Mouse (Mus musculus) c-Kit-positive CD71-positive TER-119-positive erythroid progenitor cells, embryonic 14.5 days (primary cell): ENCODE results near the gene Hid1.
A peak's percentile ranks its signal among the peaks of the same experiment; 100 is the strongest.

Source experiments
- DNase-seq: peaks from one replicate; pipeline ENCODE4 v3.0.0-alpha.2; 2013; ENCODE audit warnings: low spot score

Hid1 gene

DNA sequence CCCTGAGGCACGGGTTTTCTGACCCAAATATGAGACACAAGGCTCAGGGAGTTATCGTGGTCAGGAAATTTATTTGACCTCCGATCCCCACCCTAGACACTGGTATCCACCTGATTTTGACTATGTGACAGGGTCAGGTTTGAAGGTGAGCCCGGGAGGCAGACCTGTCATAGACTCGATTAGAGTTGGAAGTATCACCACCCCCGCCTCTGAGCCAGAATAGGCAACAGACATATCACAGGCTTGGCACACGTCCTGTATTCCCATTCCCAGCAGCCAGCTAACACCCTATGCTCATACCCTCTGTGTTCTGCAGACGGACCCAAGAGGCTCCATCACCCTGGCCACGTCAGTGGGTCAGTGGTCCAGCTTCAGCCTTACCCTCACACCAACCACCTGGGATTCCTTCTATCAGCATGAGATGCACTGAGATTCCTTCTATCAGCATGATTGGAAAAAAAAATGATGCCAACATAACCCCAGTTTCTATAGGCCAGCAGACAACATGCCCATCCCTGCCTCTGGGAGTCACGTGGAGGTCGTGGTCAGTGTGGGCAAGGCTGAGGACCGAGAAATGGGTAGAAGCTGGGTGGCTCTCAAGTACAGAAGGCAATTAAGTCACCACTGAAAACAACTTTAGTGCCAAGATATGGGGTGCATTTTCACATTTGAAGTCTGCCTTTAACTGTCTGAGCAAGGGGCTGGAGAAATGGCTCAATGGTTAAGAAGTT is 7.3 kb upstream of the Hid1 start:
- no peak for DNase-seq

DNA sequence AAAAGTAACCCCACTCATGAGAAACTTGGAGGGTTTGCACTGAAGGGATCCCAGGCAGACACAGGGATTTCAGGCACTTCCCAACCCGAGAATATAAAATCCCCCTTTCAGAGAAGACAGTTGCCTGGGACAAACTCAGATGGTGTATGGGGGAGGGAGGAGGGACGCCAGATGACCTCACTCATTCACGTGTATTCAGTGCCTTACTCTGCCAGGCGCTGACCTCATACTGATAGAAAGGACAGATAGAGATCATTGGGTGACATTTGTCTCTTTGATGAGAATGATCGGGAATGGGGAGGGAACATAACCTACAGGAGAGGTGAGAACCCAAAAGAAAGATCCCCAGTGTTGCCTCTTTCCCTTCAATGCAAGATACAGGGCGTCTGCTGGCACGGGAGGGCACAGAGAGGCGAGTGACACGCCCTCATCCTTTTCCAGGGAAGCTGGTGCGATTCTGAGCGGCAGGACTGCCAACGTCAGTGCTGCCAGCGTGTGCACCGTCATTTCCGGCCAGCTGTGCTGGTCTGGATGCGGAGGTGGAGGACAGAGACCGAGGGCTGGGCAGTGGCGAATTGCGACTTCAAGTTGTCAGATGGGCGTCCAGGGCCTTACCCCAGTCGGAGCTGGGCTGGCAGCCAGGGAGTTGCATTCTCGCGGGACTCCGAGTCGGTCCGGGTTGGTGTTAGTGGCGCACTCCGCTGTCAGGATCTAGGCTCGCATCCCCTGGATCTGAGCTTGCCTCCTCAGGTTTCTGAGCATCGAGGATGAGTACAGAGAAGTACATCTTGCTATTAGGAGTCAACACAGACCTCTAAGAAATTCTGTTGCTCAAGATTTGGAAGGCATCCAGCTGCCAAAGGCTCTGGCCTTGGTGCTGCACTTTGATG is 6.5 kb upstream of the Hid1 start:
- DNase-seq, result no peak

- no peak for DNase-seq
Measured at GRCm38 (mm10) chr11:115372737-115373136, 5.2 kb upstream of the Hid1 start.

GRCm38 (mm10) chr11:115372015-115372414 is 4.5 kb upstream of the Hid1 start:
- no peak for DNase-seq

- no peak for DNase-seq
Measured at GRCm38 (mm10) chr11:115371354-115371753, 3.8 kb upstream of the Hid1 start.

- DNase-seq, result no peak
Measured at GRCm38 (mm10) chr11:115370368-115370767, 2.8 kb upstream of the Hid1 start.

- DNase-seq, result no peak
Measured at GRCm38 (mm10) chr11:115366706-115367394, 706 bp downstream of the Hid1 start.

- DNase-seq, result no peak
Measured at GRCm38 (mm10) chr11:115366039-115366705, 1.4 kb downstream of the Hid1 start.

- no peak for DNase-seq
Measured at GRCm38 (mm10) chr11:115364136-115364535, 3.4 kb downstream of the Hid1 start.

DNA sequence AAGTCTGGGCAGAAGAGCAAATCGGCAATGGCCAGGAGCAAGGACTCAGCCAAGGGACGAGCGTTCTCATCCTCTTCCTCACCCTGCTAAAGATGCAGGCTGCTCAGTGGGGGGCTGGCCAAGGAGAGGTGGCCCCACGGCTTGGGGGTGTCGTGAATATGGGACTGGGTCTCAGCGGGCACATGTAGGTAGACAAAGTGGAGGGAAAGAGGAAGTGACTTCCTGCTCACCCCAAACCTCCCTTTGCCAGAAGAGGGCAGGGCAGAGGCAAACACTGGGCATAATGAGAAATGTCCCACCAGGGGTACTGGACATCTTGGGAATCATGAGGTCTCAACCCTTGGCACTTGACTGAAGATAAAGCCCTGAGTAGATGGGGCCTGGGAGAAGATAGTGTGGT is 7.8 kb downstream of the Hid1 start:
- DNase-seq, result no peak

- DNase-seq, result no peak
Measured at GRCm38 (mm10) chr11:115359293-115359692, 8.3 kb downstream of the Hid1 start.

- DNase-seq, result peak; percentile 55
Measured at GRCm38 (mm10) chr11:115358468-115358867, 9.1 kb downstream of the Hid1 start.

GRCm38 (mm10) chr11:115354183-115354582 is 13.4 kb downstream of the Hid1 start:
- DNase-seq, result peak; percentile 68

GRCm38 (mm10) chr11:115353375-115353774 is 14.2 kb downstream of the Hid1 start:
- no peak for DNase-seq

GRCm38 (mm10) chr11:115349976-115350375 is 17.6 kb downstream of the Hid1 start:
- DNase-seq, result no peak

GRCm38 (mm10) chr11:115348681-115349248 is 18.8 kb downstream of the Hid1 start:
- peak; percentile 13 for DNase-seq

DNA sequence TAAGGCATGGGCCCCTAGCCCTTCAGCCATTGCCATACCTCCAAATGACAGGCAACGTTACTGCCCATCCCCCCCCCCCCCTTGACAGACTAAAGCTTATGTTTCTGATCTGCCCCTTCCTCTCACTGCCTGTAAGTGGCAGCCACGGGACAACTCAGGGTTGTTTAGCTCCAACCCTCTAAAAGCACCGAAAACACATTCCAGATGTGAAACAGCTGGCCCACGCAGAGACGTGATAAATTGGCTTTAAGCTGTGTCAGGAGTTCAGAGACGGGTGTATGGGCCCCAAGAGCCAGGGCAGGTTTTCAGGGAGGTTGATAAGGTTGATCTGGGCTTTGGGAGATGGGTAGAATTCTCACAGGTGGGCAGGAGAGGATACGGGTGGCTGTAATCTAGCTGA is 22.0 kb downstream of the Hid1 start:
- DNase-seq, result no peak

DNA sequence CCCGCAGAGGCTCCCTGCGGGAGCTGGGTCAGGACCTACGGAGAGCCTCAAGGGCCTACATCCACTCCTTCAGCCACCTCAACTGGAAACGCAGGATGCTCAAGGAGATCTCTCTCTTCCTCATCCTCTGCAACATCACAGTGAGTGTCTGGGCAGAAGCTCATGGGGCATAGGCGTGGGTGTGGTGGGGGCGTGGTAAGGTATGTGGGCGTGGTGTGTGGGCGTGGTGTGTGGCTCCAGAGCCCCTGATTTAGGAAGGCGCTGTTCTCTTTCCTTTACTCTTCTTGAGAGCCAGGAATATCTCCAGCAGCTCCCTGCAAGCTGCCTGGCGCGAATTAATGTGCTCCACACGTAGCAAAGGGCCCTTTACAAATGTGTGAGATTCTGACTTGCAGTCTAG is 22.6 kb downstream of the Hid1 start:
- DNase-seq, result no peak

- DNase-seq, result no peak
Measured at GRCm38 (mm10) chr11:115341866-115342265, 25.7 kb downstream of the Hid1 start.

DNA sequence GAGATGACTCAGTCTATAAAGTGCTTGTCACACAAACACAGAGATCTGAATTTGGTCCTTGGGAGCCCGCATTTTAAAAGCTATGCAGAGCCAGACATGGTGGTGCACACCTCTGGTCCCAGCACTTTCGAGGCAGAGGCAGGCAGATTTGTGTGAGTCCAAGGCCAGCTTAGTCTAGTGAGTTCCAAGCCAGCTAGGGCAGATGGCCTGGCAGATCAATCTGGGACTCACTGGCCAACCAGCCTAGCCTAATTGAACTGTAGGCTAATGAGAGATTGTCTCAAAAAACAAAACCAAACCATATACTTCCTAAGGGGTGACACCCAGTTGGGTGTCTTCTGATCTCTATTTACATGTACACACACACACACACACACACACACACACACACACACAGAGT is 26.3 kb downstream of the Hid1 start:
- no peak for DNase-seq

- no peak for DNase-seq
Measured at GRCm38 (mm10) chr11:115337826-115338225, 29.7 kb downstream of the Hid1 start.

DNA sequence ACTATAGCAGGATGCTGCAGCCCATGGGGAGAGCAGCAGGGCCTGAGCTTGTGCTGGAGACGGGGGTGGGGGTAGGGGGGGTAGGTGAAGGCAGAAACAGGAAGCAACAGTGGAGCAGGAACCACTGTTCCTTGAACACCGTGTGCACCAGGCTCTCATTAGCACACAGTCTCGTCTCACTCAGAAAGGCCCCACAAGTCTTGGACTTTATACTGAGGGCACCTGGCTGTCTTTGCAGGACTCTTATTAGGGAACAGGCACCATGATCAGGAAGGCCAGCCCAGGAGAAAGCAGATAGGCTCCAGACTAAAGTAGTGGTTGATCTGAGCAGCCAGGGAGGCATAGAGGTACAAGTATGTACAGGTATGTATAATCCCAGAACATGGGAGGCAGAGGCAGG is 30.2 kb downstream of the Hid1 start:
- DNase-seq, result no peak
